Mouse (Mus musculus) erythroblast, embryonic 14.5 days (primary cell): ENCODE measurements around the gene Actc1. TPM values are rescaled to one million over a fixed set of nuclear protein-coding genes. Genes with fewer than 3 reads are reported as not detected.

Source experiments
- H3K27me3 ChIP-seq: 2 replicates; pipeline ENCODE4 v1.6.1; 2012; ENCODE audit warnings: inconsistent platforms; ENCODE audit not compliant: control insufficient read depth
- H3K36me3 ChIP-seq: 2 replicates; pipeline ENCODE4 v1.6.1; 2012; ENCODE audit warnings: mild to moderate bottlenecking, inconsistent platforms; ENCODE audit not compliant: control insufficient read depth
- H3K4me1 ChIP-seq: 2 replicates; pipeline ENCODE4 v1.6.1; 2012; ENCODE audit warnings: inconsistent platforms; ENCODE audit not compliant: control insufficient read depth
- H3K4me3 ChIP-seq: replicated peaks from 2 replicates; pipeline ENCODE3; 2012; ENCODE audit warnings: moderate library complexity, mild to moderate bottlenecking, inconsistent platforms
- H3K9me3 ChIP-seq: 2 replicates; pipeline ENCODE4 v1.6.1; 2012; ENCODE audit warnings: low read length, inconsistent platforms, mixed read lengths; ENCODE audit not compliant: control insufficient read depth
- GATA1 ChIP-seq: IDR thresholded peaks from 2 replicates; pipeline ENCODE4 v1.6.1; 2012; ENCODE audit warnings: low read length, inconsistent platforms, mixed read lengths
- TAL1 ChIP-seq: IDR thresholded peaks from 3 replicates; pipeline ENCODE4 v1.6.1; 2012; ENCODE audit warnings: low read length, inconsistent platforms, mixed read lengths
- polyA plus RNA-seq: library from polyadenylated mRNA; stranded (reverse); fragments of >175 nt; gene quantifications from 2 replicates; pipeline ENCODE4 v1.2.3, GENCODE M21; 2012

The Actc1 gene
- polyA plus RNA-seq, result not detected in 2 replicates

GRCm38 (mm10) chr2:114052696-114053598, at the start of gene Actc1:
Gene Actc1, minus strand, starts transcription at chr2:114053548.
- Histone ChIP-seq H3K27me3 (no peaks in the 10 kb centered on the region; the same call in 1 of the 2 replicates), H3K4me3 (no peak within 1 kb of the TSS), H3K36me3 (no peaks in the 10 kb centered on the region), H3K4me1 (no peaks in the 10 kb centered on the region), H3K9me3 (no peaks in the 10 kb centered on the region)
- TF ChIP-seq TAL1 (no peak), GATA1 (no peak)

- Histone ChIP-seq H3K4me3 (no peak overlapping the region), H3K4me1 (peaks cover 6% of the 10 kb centered on the region), H3K9me3 (no peaks in the 10 kb centered on the region), H3K36me3 (peaks cover 85% of the 10 kb centered on the region), H3K27me3 (no peaks in the 10 kb centered on the region)
- TF ChIP-seq GATA1 (no peak), TAL1 (no peak)
Measured at GRCm38 (mm10) chr2:114102471-114102870, 49.1 kb upstream of the Actc1 start.

GRCm38 (mm10) chr2:114100834-114101233, 47.5 kb upstream of the Actc1 start:
- peaks cover 69% of the 10 kb centered on the region for H3K36me3 ChIP-seq
- TF ChIP-seq TAL1 (no peak), GATA1 (no peak)

GRCm38 (mm10) chr2:114099816-114100215, 46.5 kb upstream of the Actc1 start:
- peaks cover 59% of the 10 kb centered on the region for H3K36me3 ChIP-seq
- TF ChIP-seq GATA1, result no peak
- TF ChIP-seq TAL1, result no peak

More at GRCm38 (mm10) chr2:114100834-114101233, 47.5 kb upstream of the Actc1 start:
- Histone ChIP-seq H3K27me3 (no peaks in the 10 kb centered on the region), H3K9me3 (no peaks in the 10 kb centered on the region), H3K4me1 (peaks cover 10% of the 10 kb centered on the region), H3K4me3 (no peak overlapping the region)

GRCm38 (mm10) chr2:114099109-114099508, 45.8 kb upstream of the Actc1 start:
- H3K4me1 ChIP-seq, result peaks cover 10% of the 10 kb centered on the region
- TF ChIP-seq GATA1 (no peak), TAL1 (no peak)
- H3K36me3 ChIP-seq, result peaks cover 52% of the 10 kb centered on the region
- no peaks in the 10 kb centered on the region for H3K27me3 ChIP-seq
- no peaks in the 10 kb centered on the region for H3K9me3 ChIP-seq
- H3K4me3 ChIP-seq, result no peak overlapping the region

More at GRCm38 (mm10) chr2:114099816-114100215, 46.5 kb upstream of the Actc1 start:
- Histone ChIP-seq H3K4me3 (no peak overlapping the region), H3K27me3 (no peaks in the 10 kb centered on the region), H3K4me1 (peaks cover 10% of the 10 kb centered on the region), H3K9me3 (no peaks in the 10 kb centered on the region)

GRCm38 (mm10) chr2:114097627-114098026, 44.3 kb upstream of the Actc1 start:
- no peak for TF ChIP-seq GATA1
- no peak for TF ChIP-seq TAL1
- no peaks in the 10 kb centered on the region for H3K27me3 ChIP-seq
- peaks cover 38% of the 10 kb centered on the region for H3K36me3 ChIP-seq
- no peak overlapping the region for H3K4me3 ChIP-seq
- H3K4me1 ChIP-seq, result peaks cover 10% of the 10 kb centered on the region
- no peaks in the 10 kb centered on the region for H3K9me3 ChIP-seq

GRCm38 (mm10) chr2:114096570-114096969, 43.2 kb upstream of the Actc1 start:
- no peaks in the 10 kb centered on the region for H3K9me3 ChIP-seq
- peaks cover 27% of the 10 kb centered on the region for H3K36me3 ChIP-seq
- H3K4me1 ChIP-seq, result peaks cover 10% of the 10 kb centered on the region
- no peak for TF ChIP-seq GATA1
- no peak for TF ChIP-seq TAL1
- no peak overlapping the region for H3K4me3 ChIP-seq
- H3K27me3 ChIP-seq, result no peaks in the 10 kb centered on the region

GRCm38 (mm10) chr2:114095348-114095747, 42.0 kb upstream of the Actc1 start:
- H3K4me1 ChIP-seq, result peaks cover 10% of the 10 kb centered on the region

GRCm38 (mm10) chr2:114094696-114095095, 41.3 kb upstream of the Actc1 start:
- Histone ChIP-seq H3K27me3 (no peaks in the 10 kb centered on the region), H3K4me1 (peaks cover 10% of the 10 kb centered on the region), H3K4me3 (no peak overlapping the region), H3K9me3 (no peaks in the 10 kb centered on the region), H3K36me3 (peaks cover 10% of the 10 kb centered on the region)
- TF ChIP-seq TAL1 (no peak), GATA1 (no peak)

More at GRCm38 (mm10) chr2:114095348-114095747, 42.0 kb upstream of the Actc1 start:
- H3K4me3 ChIP-seq, result no peak overlapping the region
- H3K36me3 ChIP-seq, result peaks cover 17% of the 10 kb centered on the region
- no peak for TF ChIP-seq GATA1
- no peak for TF ChIP-seq TAL1
- no peaks in the 10 kb centered on the region for H3K9me3 ChIP-seq
- H3K27me3 ChIP-seq, result no peaks in the 10 kb centered on the region
